Mouse (Mus musculus) heart, embryonic 11.5 days (tissue): Measurements from ENCODE around the gene Jmjd4. TPM values are rescaled to one million over a fixed set of nuclear protein-coding genes. Genes with fewer than 3 reads are reported as not detected.

Experiments
- ATAC-seq: fragments of 200-750 bp; cut with Nextera tagmentation; replicated peaks from 2 replicates; pipeline ENCODE4 v1.8.0; 2017; ENCODE audit warnings: moderate library complexity; ENCODE audit not compliant: insufficient number of reproducible peaks, low FRiP score, low TSS enrichment
- H3K27ac ChIP-seq: fragments of 300-500 bp; sonication (generic); 2 replicates; pipeline ENCODE4 v1.5.1; 2014; ENCODE audit warnings: mild to moderate bottlenecking, low read depth, low read length
- H3K27me3 ChIP-seq: fragments of 300-500 bp; sonication (generic); 2 replicates; pipeline ENCODE4 v1.6.1; 2014; ENCODE audit warnings: mild to moderate bottlenecking, low read length, mixed read lengths; ENCODE audit not compliant: control insufficient read depth, insufficient read depth
- H3K36me3 ChIP-seq: fragments of 300-500 bp; sonication (generic); 2 replicates; pipeline ENCODE4 v1.6.1; 2014; ENCODE audit warnings: mild to moderate bottlenecking, low read length, moderate library complexity, mixed read lengths; ENCODE audit not compliant: control insufficient read depth, insufficient read depth
- H3K4me1 ChIP-seq: fragments of 300-500 bp; sonication (generic); 2 replicates; pipeline ENCODE4 v1.6.1; 2014; ENCODE audit warnings: low read length; ENCODE audit not compliant: control insufficient read depth, insufficient read depth
- H3K4me2 ChIP-seq: fragments of 300-500 bp; sonication (generic); 2 replicates; pipeline ENCODE4 v1.6.1; 2014; ENCODE audit warnings: mild to moderate bottlenecking, moderate library complexity
- H3K4me3 ChIP-seq: fragments of 300-500 bp; sonication (generic); 2 replicates; pipeline ENCODE4 v1.5.1; 2014; ENCODE audit warnings: low read depth, low read length
- H3K9ac ChIP-seq: fragments of 300-500 bp; sonication (generic); 2 replicates; pipeline ENCODE4 v1.6.1; 2014; ENCODE audit warnings: mild to moderate bottlenecking, low read depth, low read length, moderate library complexity
- H3K9me3 ChIP-seq: fragments of 300-500 bp; sonication (generic); replicated peaks from 2 replicates; pipeline ENCODE4 v1.6.1; 2016; ENCODE audit warnings: low read length; ENCODE audit not compliant: control insufficient read depth
- WGBS: fragments of 180-500 bp; shearing (Covaris S2); extraction: QIAGEN DNeasy Blood & Tissue Kit; methylation state at CpG from one replicate; pipeline ENCODE4 v1.1.7; 2014; ENCODE audit not compliant: insufficient replicate concordance; 5-methylcytosine and 5-hydroxymethylcytosine counted together
- polyA plus RNA-seq: library from polyadenylated mRNA; unstranded; fragments of >200 nt; fragmentation: Nextera tagmentation; extraction: Ambion mirVana; gene quantifications from 2 replicates; pipeline ENCODE4 v1.2.1, GENCODE M21; 2014

The Jmjd4 gene
- polyA plus RNA-seq, 1 experiment from 2014 or later = 13.0 TPM

- Histone ChIP-seq H3K4me2 (no peak overlapping the region), H3K36me3 (no peaks in the 10 kb centered on the region), H3K27me3 (no peaks in the 10 kb centered on the region), H3K27ac (no peak overlapping the region), H3K4me3 (no peak overlapping the region), H3K9me3 (no peaks in the 10 kb centered on the region), H3K9ac (0 out of 2 replicates have a peak overlapping the region, but pooled peaks have one; percentile 10), H3K4me1 (no peaks in the 10 kb centered on the region)
- WGBS = 66% methylated on average over 6 of the region's 6 CpGs
- ATAC-seq = no peak
Measured at GRCm38 (mm10) chr11:59477240-59477639, 27.4 kb downstream of the Jmjd4 start.

- Histone ChIP-seq H3K4me2 (no peak overlapping the region), H3K4me3 (no peak overlapping the region), H3K4me1 (0 out of 2 replicates have a peak, but pooled peaks cover 2% of the 10 kb centered on the region), H3K9ac (no peak overlapping the region), H3K9me3 (no peaks in the 10 kb centered on the region), H3K36me3 (peaks cover 19% of the 10 kb centered on the region), H3K27ac (no peak overlapping the region), H3K27me3 (no peaks in the 10 kb centered on the region)
- ATAC-seq = no peak
- 10% methylated on average over 2 of the region's 2 CpGs for WGBS
Measured at GRCm38 (mm10) chr11:59483212-59483611, 33.4 kb downstream of the Jmjd4 start.

GRCm38 (mm10) chr11:59485641-59486040 is 35.8 kb downstream of the Jmjd4 start:
- peaks cover 28% of the 10 kb centered on the region for H3K36me3 ChIP-seq
- H3K4me1 ChIP-seq = 0 out of 2 replicates have a peak, but pooled peaks cover 2% of the 10 kb centered on the region
- H3K9ac ChIP-seq = no peak overlapping the region
- no peak overlapping the region for H3K27ac ChIP-seq
- no peak overlapping the region for H3K4me3 ChIP-seq
- H3K4me2 ChIP-seq = no peak overlapping the region
- no peaks in the 10 kb centered on the region for H3K9me3 ChIP-seq
- WGBS = 46% methylated on average over 2 of the region's 2 CpGs
- no peak for ATAC-seq
- no peaks in the 10 kb centered on the region for H3K27me3 ChIP-seq

- H3K27ac ChIP-seq = no peak overlapping the region
- 0 out of 2 replicates have a peak, but pooled peaks cover 2% of the 10 kb centered on the region for H3K4me1 ChIP-seq
- H3K4me3 ChIP-seq = no peak overlapping the region
- no peaks in the 10 kb centered on the region for H3K27me3 ChIP-seq
- H3K36me3 ChIP-seq = peaks cover 33% of the 10 kb centered on the region
- no peak overlapping the region for H3K9ac ChIP-seq
- H3K9me3 ChIP-seq = no peaks in the 10 kb centered on the region
- no peak overlapping the region for H3K4me2 ChIP-seq
- whole genome bisulfite sequencing = 72% methylated on average over 8 of the region's 8 CpGs
- ATAC-seq = no peak
Measured at GRCm38 (mm10) chr11:59486222-59486621, 36.4 kb downstream of the Jmjd4 start.

GRCm38 (mm10) chr11:59496672-59497310 is 46.9 kb downstream of the Jmjd4 start:
- 73% methylated on average over 6 of the region's 6 CpGs for WGBS
- H3K27ac ChIP-seq = no peak overlapping the region
- peaks cover 68% of the 10 kb centered on the region for H3K36me3 ChIP-seq

GRCm38 (mm10) chr11:59497747-59498146 is 47.9 kb downstream of the Jmjd4 start:
- Histone ChIP-seq H3K9me3 (no peaks in the 10 kb centered on the region), H3K27ac (no peak overlapping the region), H3K4me3 (no peak overlapping the region)

More at GRCm38 (mm10) chr11:59496672-59497310, 46.9 kb downstream of the Jmjd4 start:
- Histone ChIP-seq H3K9ac (no peak overlapping the region), H3K27me3 (no peaks in the 10 kb centered on the region), H3K9me3 (no peaks in the 10 kb centered on the region), H3K4me1 (no peaks in the 10 kb centered on the region), H3K4me3 (no peak overlapping the region), H3K4me2 (no peak overlapping the region)
- no peak for ATAC-seq

GRCm38 (mm10) chr11:59501978-59502700 is 52.3 kb downstream of the Jmjd4 start:
- H3K36me3 ChIP-seq = peaks cover 56% of the 10 kb centered on the region
- no peak for ATAC-seq
- no peak overlapping the region for H3K27ac ChIP-seq
- no peak overlapping the region for H3K4me2 ChIP-seq
- H3K4me1 ChIP-seq = peaks cover 6% of the 10 kb centered on the region
- no peaks in the 10 kb centered on the region for H3K9me3 ChIP-seq
- WGBS = 85% methylated on average over 5 of the region's 5 CpGs
- no peaks in the 10 kb centered on the region for H3K27me3 ChIP-seq
- H3K4me3 ChIP-seq = no peak overlapping the region
- no peak overlapping the region for H3K9ac ChIP-seq

More at GRCm38 (mm10) chr11:59497747-59498146, 47.9 kb downstream of the Jmjd4 start:
- WGBS = 92% methylated on average over 7 of the region's 7 CpGs
- Histone ChIP-seq H3K4me1 (no peaks in the 10 kb centered on the region), H3K9ac (no peak overlapping the region), H3K4me2 (no peak overlapping the region), H3K36me3 (peaks cover 62% of the 10 kb centered on the region), H3K27me3 (no peaks in the 10 kb centered on the region)
- ATAC-seq = no peak

- peak overlapping the region; percentile 86 for H3K4me2 ChIP-seq
- H3K4me1 ChIP-seq = peaks cover 9% of the 10 kb centered on the region
- no peaks in the 10 kb centered on the region for H3K27me3 ChIP-seq
- peak overlapping the region; percentile 95 for H3K27ac ChIP-seq
- no peak for ATAC-seq
- H3K36me3 ChIP-seq = peaks cover 26% of the 10 kb centered on the region
- no peaks in the 10 kb centered on the region for H3K9me3 ChIP-seq
- peak overlapping the region; percentile 96 for H3K9ac ChIP-seq
- under 1% methylated on average over 21 of the region's 21 CpGs for WGBS
- peak overlapping the region; percentile 97 for H3K4me3 ChIP-seq
Measured at GRCm38 (mm10) chr11:59505351-59505838, 55.5 kb downstream of the Jmjd4 start.
